Comparison of ENCODE assay signal across 7 mouse cellular contexts in the genomic region with DNA sequence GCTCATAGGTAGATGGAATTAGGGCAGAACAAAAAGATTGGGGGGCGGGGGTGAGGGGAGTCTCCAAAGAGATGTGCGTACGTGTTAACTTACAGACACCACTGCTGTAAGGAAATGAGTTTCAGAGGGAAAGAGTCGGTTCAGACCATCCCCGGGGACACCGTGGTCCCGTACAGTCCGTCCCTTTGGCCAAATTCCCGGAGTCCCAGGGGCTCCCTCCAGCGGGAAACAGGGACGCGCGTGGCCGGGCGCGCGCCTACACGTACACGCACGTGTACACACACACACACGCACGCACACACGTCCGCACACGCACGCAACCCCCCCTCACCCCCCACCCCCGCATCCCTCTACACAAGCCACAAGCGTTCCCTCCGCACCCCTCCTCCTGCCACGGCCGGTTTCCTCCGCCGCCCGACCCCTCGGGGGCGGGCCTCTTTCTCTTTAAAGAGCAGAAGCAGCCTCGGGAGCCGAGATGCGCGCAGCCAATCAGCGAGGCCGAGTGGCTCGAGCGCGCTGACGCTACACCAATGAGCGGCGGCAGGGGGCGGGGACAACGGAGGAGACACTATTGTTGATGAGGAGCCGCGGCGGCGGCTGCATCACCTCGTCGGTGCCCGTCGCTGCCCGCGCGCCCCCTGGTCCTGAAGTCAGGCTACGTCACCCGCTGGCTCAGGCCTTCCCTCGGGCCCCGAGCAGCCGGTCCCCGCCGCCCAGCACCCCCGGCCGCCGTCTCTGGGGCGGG. TPM values are rescaled to one million over a fixed set of nuclear protein-coding genes. Genes with fewer than 3 reads are reported as not detected.
DNase-seq lines count a peak whose midpoint lies in the region; ATAC-seq lines count a peak whose summit lies in the region.

A gene (plus strand): TSS at position 594 of the 745 bp plus-strand sequence.

- peaks cover 19% of the 10 kb centered on the region for H3K4me1 ChIP-seq in intestine, embryonic 16.5 days (ENCODE audit: control insufficient read depth, insufficient read depth, low read length)
- peaks cover 11% of the 10 kb centered on the region for H3K4me1 ChIP-seq in midbrain, embryonic 11.5 days (ENCODE audit: control insufficient read depth, insufficient read depth, low read length)

- H3K27ac ChIP-seq in intestine, embryonic 16.5 days (ENCODE audit: low read length), result peak within 1 kb of the TSS; percentile 91
- H3K27ac ChIP-seq in midbrain, embryonic 11.5 days (ENCODE audit: low read depth, low read length), result peak within 1 kb of the TSS; percentile 78

- H3K9me3 ChIP-seq in intestine, embryonic 16.5 days (ENCODE audit: control insufficient read depth, low read length), result no peaks in the 10 kb centered on the region
- H3K9me3 ChIP-seq in midbrain, embryonic 11.5 days (ENCODE audit: control insufficient read depth, low read length), result no peaks in the 10 kb centered on the region

- DNase-seq in adrenal gland, adult 8-10 months, result peak; percentile 97
- DNase-seq in embryo, embryonic 9.5 days (ENCODE audit: extremely low spot score), result peak; percentile 97
- DNase-seq in gastrocnemius, postnatal 4 days (ENCODE audit: low spot score in 2 of 2), result peak; percentile 94 to 98
- peak; percentile 97 to 98 for DNase-seq in left cerebral cortex, postnatal 36 days (ENCODE audit: low spot score in 2 of 2)
- peak; percentile 100 for DNase-seq in midbrain, embryonic 11.5 days (ENCODE audit: low spot score, missing footprints)
- peak; percentile 94 for DNase-seq in skeletal muscle tissue, adult 2 months (ENCODE audit: low read depth, low spot score)

- H3K36me3 ChIP-seq in intestine, embryonic 16.5 days (ENCODE audit: control insufficient read depth, insufficient read depth, low read length), result no peaks in the 10 kb centered on the region
- no peaks in the 10 kb centered on the region for H3K36me3 ChIP-seq in midbrain, embryonic 11.5 days (ENCODE audit: control insufficient read depth, insufficient read depth, low read length)

- H3K9ac ChIP-seq in intestine, embryonic 16.5 days (ENCODE audit: low read depth, low read length), result peak within 1 kb of the TSS; percentile 91
- H3K9ac ChIP-seq in midbrain, embryonic 11.5 days (ENCODE audit: low read length), result peak within 1 kb of the TSS; percentile 92

- H3K4me2 ChIP-seq in intestine, embryonic 16.5 days (ENCODE audit: low read depth, low read length), result peak within 1 kb of the TSS; percentile 78
- H3K4me2 ChIP-seq in midbrain, embryonic 11.5 days, result peak within 1 kb of the TSS; percentile 78

- intact Hi-C loops in left cerebral cortex, postnatal 36 days (cut with DNase I), result no loop called here

- ATAC-seq in intestine, embryonic 16.5 days, result peak; percentile 96
- peak; percentile 98 for ATAC-seq in midbrain, embryonic 11.5 days (ENCODE audit: low FRiP score)

- WGBS in intestine, embryonic 16.5 days, result under 1% methylated on average over 72 of the region's 72 CpGs
- whole genome bisulfite sequencing in midbrain, embryonic 11.5 days, result under 1% methylated on average over 72 of the region's 72 CpGs

- peak within 1 kb of the TSS; percentile 97 for H3K4me3 ChIP-seq in intestine, embryonic 16.5 days (ENCODE audit: low read length)
- peak within 1 kb of the TSS; percentile 99 for H3K4me3 ChIP-seq in midbrain, embryonic 11.5 days (ENCODE audit: low read depth, low read length)

- no peaks in the 10 kb centered on the region for H3K27me3 ChIP-seq in intestine, embryonic 16.5 days (replicated peaks; ENCODE audit: control insufficient read depth, insufficient read depth, low read length)
- H3K27me3 ChIP-seq in midbrain, embryonic 11.5 days (ENCODE audit: control insufficient read depth, insufficient read depth, low read length), result no peaks in the 10 kb centered on the region

RNA-seq across cellular contexts. Expression of the gene that starts here (rescaled TPM):
- total RNA-seq in adrenal gland, adult 8-10 months (2022), result 10 to 100 TPM; 39.3 to 54.0 (median 45.2) TPM
- 10 to 100 TPM in 1 of 2 experiments, 1 to 10 TPM in 1; 9.8 to 10.6 TPM for total RNA-seq in gastrocnemius, postnatal 4 days (2021)
- polyA plus RNA-seq in intestine, embryonic 16.5 days (2015; fragmentation: Nextera tagmentation; extraction: Ambion mirVana), result 2.9 TPM in 2 replicates
- 10 to 100 TPM; 53.4 to 53.5 TPM for total RNA-seq in left cerebral cortex, postnatal 36 days (2021)
- polyA plus RNA-seq in midbrain, embryonic 11.5 days (2014; fragmentation: Nextera tagmentation; extraction: Ambion mirVana), result 14.6 and 17.6 TPM in 2 replicates

Comparison
In these comparisons a context has a peak if more than half of its experiments do, and no peak if none do; other contexts are left out.
1. Peak in every context shown above with its lines: DNase-seq, ATAC-seq, H3K4me3 ChIP-seq and H3K27ac ChIP-seq.